7 mouse cellular contexts compared by ENCODE assay signal in genomic region chr5:107853807-107854206, GRCm38 (mm10). TPM values are rescaled to one million over a fixed set of nuclear protein-coding genes. Genes with fewer than 3 reads are reported as not detected.
A peak's percentile ranks its signal among the peaks of the same experiment; 100 is the strongest.
DNase-seq lines count a peak whose midpoint lies in the region; ATAC-seq and TF ChIP-seq lines count a peak whose summit lies in the region.

No protein-coding gene starts in this region.

- peaks cover 5% of the 10 kb centered on the region; the same call in 1 of the 2 replicates for H3K36me3 ChIP-seq in heart, postnatal 0 days (replicated peaks; ENCODE audit: control insufficient read depth, insufficient read depth, low read length)
- peaks cover 26% of the 10 kb centered on the region for H3K36me3 ChIP-seq in liver, embryonic 15.5 days (replicated peaks)
- H3K36me3 ChIP-seq in forebrain, embryonic 16.5 days (ENCODE audit: control insufficient read depth, insufficient read depth) = no peaks in the 10 kb centered on the region

- no peak for TF ChIP-seq CTCF in heart, postnatal 0 days (IDR thresholded peaks at IDR 0.05; ENCODE audit: low read depth)

- DNase-seq in MN1 (ENCODE audit: low spot score) = peak; percentile 37
- DNase-seq in adrenal gland, postnatal 36 days = peak; percentile 37 to 52
- DNase-seq in heart, postnatal 0 days (ENCODE audit: low spot score) = peak; percentile 81
- DNase-seq in layer of hippocampus, adult 9-10 months (ENCODE audit: low spot score) = no peak

- H3K4me3 ChIP-seq in heart, postnatal 0 days (ENCODE audit: low read depth, low read length) = no peak overlapping the region
- no peak overlapping the region for H3K4me3 ChIP-seq in liver, embryonic 15.5 days (replicated peaks)
- H3K4me3 ChIP-seq in forebrain, embryonic 16.5 days (replicated peaks; ENCODE audit: low read length) = no peak overlapping the region

- H3K27ac ChIP-seq in heart, postnatal 0 days (ENCODE audit: low read depth) = peak overlapping the region; percentile 70
- no peak overlapping the region; the same call in 1 of the 2 replicates for H3K27ac ChIP-seq in liver, embryonic 15.5 days (replicated peaks)
- H3K27ac ChIP-seq in forebrain, embryonic 16.5 days (ENCODE audit: low read length) = no peak overlapping the region

- H3K4me1 ChIP-seq in heart, postnatal 0 days (ENCODE audit: control insufficient read depth, insufficient read depth) = peaks cover 30% of the 10 kb centered on the region
- peaks cover 40% of the 10 kb centered on the region for H3K4me1 ChIP-seq in liver, embryonic 15.5 days (replicated peaks)
- peaks cover 7% of the 10 kb centered on the region; the same call in 1 of the 2 replicates for H3K4me1 ChIP-seq in forebrain, embryonic 16.5 days (replicated peaks; ENCODE audit: control insufficient read depth, insufficient read depth, low read length)

- TF ChIP-seq EP300 in heart, postnatal 0 days (IDR thresholded peaks at IDR 0.05; ENCODE audit: low read depth) = no peak

- peak; percentile 84 for ATAC-seq in heart, postnatal 0 days (ENCODE audit: insufficient read depth, low read depth)
- peak; percentile 43 for ATAC-seq in liver, embryonic 15.5 days (ENCODE audit: insufficient read depth)
- no peak for ATAC-seq in cerebellum, adult (ENCODE audit: insufficient number of reproducible peaks, low FRiP score, low TSS enrichment)
- ATAC-seq in forebrain, embryonic 16.5 days = no peak

- no peak overlapping the region for H3K9ac ChIP-seq in heart, postnatal 0 days (replicated peaks; ENCODE audit: low read depth, low read length)
- H3K9ac ChIP-seq in liver, embryonic 15.5 days = no peak overlapping the region
- no peak overlapping the region for H3K9ac ChIP-seq in forebrain, embryonic 16.5 days (replicated peaks; ENCODE audit: low read depth, low read length)

- WGBS in heart, postnatal 0 days = 15% methylated on average over 6 of the region's 6 CpGs
- 33% methylated on average over 6 of the region's 6 CpGs for WGBS in liver, embryonic 15.5 days (ENCODE audit: insufficient replicate concordance)
- 10% methylated on average over 6 of the region's 6 CpGs for WGBS in forebrain, embryonic 16.5 days

- H3K4me2 ChIP-seq in heart, postnatal 0 days (ENCODE audit: low read depth, low read length) = peak overlapping the region; percentile 35; the same call in 1 of the 2 replicates
- 0 out of 2 replicates have a peak overlapping the region, but pooled peaks have one; percentile 6 for H3K4me2 ChIP-seq in liver, embryonic 15.5 days
- no peak overlapping the region; the same call in 1 of the 2 replicates for H3K4me2 ChIP-seq in forebrain, embryonic 16.5 days (ENCODE audit: low read length)

- 0 out of 2 replicates have a peak, but pooled peaks cover 6% of the 10 kb centered on the region for H3K9me3 ChIP-seq in heart, postnatal 0 days (replicated peaks; ENCODE audit: control insufficient read depth, low read length)
- no peaks in the 10 kb centered on the region for H3K9me3 ChIP-seq in liver, embryonic 15.5 days (replicated peaks)
- H3K9me3 ChIP-seq in forebrain, embryonic 16.5 days (ENCODE audit: control insufficient read depth, low read length) = 0 out of 2 replicates have a peak, but pooled peaks cover 3% of the 10 kb centered on the region

- H3K27me3 ChIP-seq in heart, postnatal 0 days (ENCODE audit: control insufficient read depth, insufficient read depth, low read length) = no peaks in the 10 kb centered on the region
- no peaks in the 10 kb centered on the region for H3K27me3 ChIP-seq in liver, embryonic 15.5 days
- no peaks in the 10 kb centered on the region for H3K27me3 ChIP-seq in forebrain, embryonic 16.5 days (replicated peaks; ENCODE audit: control insufficient read depth, insufficient read depth, low read length)

RNA-seq across cellular contexts. Expression of gene Evi5, which starts 21.1 kb away (rescaled TPM):
- 10 to 100 TPM; 56.3 to 59.7 TPM for total RNA-seq in adrenal gland, postnatal 36 days (2021)
- 55.9 and 66.6 TPM in 2 replicates for total RNA-seq in heart, postnatal 0 days (2014; rRNA removed; ENCODE audit: low replicate concordance)
- polyA plus RNA-seq in heart, postnatal 0 days (2015; fragmentation: Nextera tagmentation; extraction: Ambion mirVana) = 35.8 and 38.4 TPM in 2 replicates
- 54.3 and 56.7 TPM in 2 replicates for polyA plus RNA-seq in liver, embryonic 15.5 days (2015; fragmentation: Nextera tagmentation; extraction: Ambion mirVana)
- 51.6 and 54.6 TPM in 2 replicates for polyA plus RNA-seq in forebrain, embryonic 16.5 days (2015; fragmentation: Nextera tagmentation; extraction: Ambion mirVana)

RNA-seq across cellular contexts. Expression of gene Ube2d2b, which starts 23.9 kb away (rescaled TPM):
- total RNA-seq in adrenal gland, postnatal 36 days (2021) = not detected
- not detected in 2 replicates for total RNA-seq in heart, postnatal 0 days (2014; rRNA removed; ENCODE audit: low replicate concordance)
- not detected in 2 replicates for polyA plus RNA-seq in heart, postnatal 0 days (2015; fragmentation: Nextera tagmentation; extraction: Ambion mirVana)
- polyA plus RNA-seq in liver, embryonic 15.5 days (2015; fragmentation: Nextera tagmentation; extraction: Ambion mirVana) = 0.35 and 0.53 TPM in 2 replicates
- polyA plus RNA-seq in forebrain, embryonic 16.5 days (2015; fragmentation: Nextera tagmentation; extraction: Ambion mirVana) = 0.13 TPM in 1 of 2 replicates, not detected in the other

RNA-seq across cellular contexts. Expression of gene Rpl5, which starts 46.5 kb away (rescaled TPM):
- 10 to 100 TPM; 57.8 to 72.1 TPM for total RNA-seq in adrenal gland, postnatal 36 days (2021)
- 201 and 233 TPM in 2 replicates for total RNA-seq in heart, postnatal 0 days (2014; rRNA removed; ENCODE audit: low replicate concordance)
- polyA plus RNA-seq in heart, postnatal 0 days (2015; fragmentation: Nextera tagmentation; extraction: Ambion mirVana) = 22.1 and 26.8 TPM in 2 replicates
- 26.1 and 26.7 TPM in 2 replicates for polyA plus RNA-seq in liver, embryonic 15.5 days (2015; fragmentation: Nextera tagmentation; extraction: Ambion mirVana)
- polyA plus RNA-seq in forebrain, embryonic 16.5 days (2015; fragmentation: Nextera tagmentation; extraction: Ambion mirVana) = 75.2 and 76.8 TPM in 2 replicates

Comparison
In these comparisons a context has a peak if more than half of its experiments do, and no peak if none do; other contexts are left out.
1. ATAC-seq: peak in heart, postnatal 0 days (single experiment) and liver, embryonic 15.5 days (single experiment); none in cerebellum, adult (single experiment) and forebrain, embryonic 16.5 days (single experiment).